Mouse (Mus musculus): ENCODE measurements at regions not wholly inside any gene's neighbourhood (a gene's known extent, or its start where the extent isn't known, plus 50 kb on each side); places are given as distances from the start of the nearest gene placed in this dataset.

DNA sequence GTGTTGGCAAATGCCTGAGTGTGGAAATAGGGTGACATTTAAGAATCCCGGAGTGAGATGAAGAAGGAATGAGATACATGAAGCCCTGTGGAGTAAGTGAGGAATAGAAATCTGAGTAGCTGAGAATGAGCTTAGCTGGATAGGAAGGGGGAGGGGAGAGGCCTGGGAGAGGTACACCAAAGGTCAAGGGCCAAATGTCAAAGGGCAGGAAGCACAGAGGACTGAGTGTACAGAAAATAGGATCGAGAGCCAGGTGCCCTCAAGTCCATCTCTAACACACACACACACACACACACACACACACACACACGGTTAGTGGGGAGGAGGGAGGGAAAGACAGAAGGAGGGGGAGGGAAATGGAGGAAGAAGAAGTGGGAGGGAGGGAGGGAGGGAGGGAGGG lies 220.8 kb upstream of the Dynlrb2 start:
- TF ChIP-seq ZC3H11A (IDR thresholded peaks at IDR 0.05; ENCODE audit: borderline replicate concordance, low read depth, low read length) = no peak
- TF ChIP-seq HCFC1 (IDR thresholded peaks at IDR 0.05; ENCODE audit: borderline replicate concordance, insufficient read depth, low read length) = no peak

All from ES-E14 (cell line).